Mouse (Mus musculus) G1E (cell line): ENCODE measurements at regions not wholly inside any gene's neighbourhood (a gene's known extent, or its start where the extent isn't known, plus 50 kb on each side); places are given as distances from the start of the nearest gene placed in this dataset.

Experiments used
- CTCF ChIP-seq: IDR thresholded peaks from 2 replicates; pipeline ENCODE4 v1.5.1; 2012; ENCODE audit warnings: low read depth, low read length, inconsistent platforms, mixed read lengths
- TAL1 ChIP-seq: conservative IDR thresholded peaks from 2 replicates; pipeline ENCODE4 v1.6.1; 2012; ENCODE audit warnings: low read depth, low read length, inconsistent platforms, mixed read lengths

DNA sequence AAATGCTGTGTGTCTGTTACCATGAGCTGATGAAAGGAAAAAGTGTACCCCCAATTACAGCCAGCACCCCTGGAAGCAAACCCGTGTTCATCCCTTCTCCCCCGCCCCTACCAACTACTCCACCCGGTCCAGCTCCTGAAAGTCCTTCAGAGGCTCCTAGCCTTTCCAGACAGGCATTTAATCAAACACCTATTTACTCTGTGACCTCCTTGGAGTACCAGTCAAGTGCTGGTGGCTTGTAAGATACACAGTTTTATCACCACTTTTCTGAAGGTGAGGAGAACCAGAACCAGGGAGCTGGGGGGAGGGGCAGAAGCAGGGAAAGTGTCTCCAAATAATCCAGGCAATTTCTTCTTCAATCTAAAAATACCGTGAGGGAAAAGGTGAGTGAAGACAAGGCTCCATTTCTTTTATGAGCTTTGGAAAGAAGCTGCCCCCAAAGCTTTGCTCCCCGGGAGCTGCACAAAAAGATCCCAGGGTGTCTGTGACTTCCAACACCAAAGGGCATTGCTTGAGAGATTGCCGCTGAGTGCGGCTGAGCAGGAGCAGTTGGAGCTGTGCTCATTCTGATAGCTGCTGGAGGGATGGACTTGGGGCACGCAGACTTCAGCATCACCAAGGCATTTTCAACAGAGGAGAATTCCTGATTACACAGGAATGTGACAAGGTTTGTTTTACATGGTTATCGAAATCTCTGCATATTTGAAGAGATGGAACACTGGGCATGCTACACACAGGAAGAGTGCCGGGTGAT lies 123.0 kb downstream of the Tbx18 start:
- TF ChIP-seq TAL1 (no peak), CTCF (no peak)
